Mouse (Mus musculus): Measurements from ENCODE around the gene St8sia2.

Gene St8sia2

GRCm38 (mm10) chr7:73890891-73891610 lies 122.4 kb downstream of the St8sia2 start:
- in situ Hi-C loops (cut with MboI; ENCODE audit: unreplicated experiment in 2 of 2) = no loop called here

DNA sequence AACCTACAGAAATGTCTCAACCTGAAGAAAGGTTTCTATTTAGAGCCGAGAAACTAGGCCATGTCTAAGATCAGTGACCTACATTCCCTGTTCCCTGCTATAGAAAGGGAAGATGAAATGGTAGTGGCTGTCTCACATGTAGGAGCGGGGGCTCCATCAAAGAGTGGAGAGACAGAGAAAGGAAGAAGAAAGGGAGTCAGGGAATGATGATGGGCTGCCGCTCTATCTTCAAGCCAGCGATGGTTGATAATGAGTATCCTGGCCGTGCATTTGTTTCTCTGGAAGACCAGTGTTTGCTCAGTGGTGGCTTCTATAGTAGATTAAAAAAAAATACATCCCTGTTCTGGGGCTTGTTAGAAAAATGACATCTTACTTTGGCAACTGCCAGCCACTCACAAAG lies 123.0 kb downstream of the St8sia2 start:
- in situ Hi-C loops (cut with MboI; ENCODE audit: unreplicated experiment in 2 of 2) = no loop called here
